Mouse (Mus musculus) thymus, adult 2 months (tissue): ENCODE results near the gene Fam227a.

Experiments used
- CTCF ChIP-seq: fragments of 200-500 bp; IDR thresholded peaks from 2 replicates; pipeline ENCODE4 v1.5.1; 2012; ENCODE audit warnings: mild to moderate bottlenecking, control low read depth, low read length, moderate library complexity, borderline replicate concordance; ENCODE audit not compliant: control insufficient read depth, poor library complexity, insufficient read depth; ENCODE audit errors: extremely low read depth
- POLR2A ChIP-seq: fragments of 200-500 bp; IDR thresholded peaks from 2 replicates; pipeline ENCODE4 v1.6.1; 2012; ENCODE audit warnings: mild to moderate bottlenecking, low read length, control low read depth, moderate library complexity; ENCODE audit not compliant: control insufficient read depth, poor library complexity, insufficient read depth; ENCODE audit errors: extremely low read depth

DNA sequence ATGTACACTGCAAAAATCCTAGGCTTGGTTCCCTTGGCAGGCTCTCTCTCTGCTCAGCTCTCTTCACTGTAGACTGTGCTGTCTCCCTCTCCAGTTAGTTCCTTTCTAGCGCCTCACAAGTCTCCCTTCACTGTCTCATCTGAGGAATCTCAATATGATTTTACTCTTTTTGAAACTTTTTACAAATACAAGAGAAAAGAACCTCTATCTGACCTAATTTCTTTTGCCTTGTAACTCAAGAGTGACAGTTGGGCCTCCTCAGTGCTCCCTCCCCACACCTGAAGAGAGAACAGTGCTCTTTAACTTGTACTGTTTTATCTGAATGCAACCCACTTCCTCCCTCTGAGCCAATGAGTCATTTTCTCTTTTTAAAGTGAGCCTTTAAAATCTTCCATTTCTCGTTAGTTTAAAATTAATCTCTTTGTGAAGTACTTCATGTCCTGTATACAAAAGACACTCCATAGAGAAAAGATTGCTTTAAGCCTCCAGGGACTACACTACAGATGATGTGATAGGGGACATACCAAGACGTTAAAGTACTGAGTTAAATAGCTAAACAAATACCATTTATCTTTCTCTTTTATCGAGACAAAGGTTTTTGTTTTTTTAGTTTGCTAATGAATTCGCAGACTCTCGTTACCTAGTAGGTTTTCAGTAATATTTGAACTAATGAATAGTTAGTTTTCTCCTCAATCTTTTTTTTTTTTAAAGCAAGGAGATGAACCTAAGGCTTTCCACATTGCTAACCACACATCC, 80.9 kb downstream of the Fam227a start:
- TF ChIP-seq CTCF (no peak), POLR2A (no peak)
